Mouse (Mus musculus) forebrain, embryonic 11.5 days (tissue): ENCODE data around the gene Smco2. TPM values are rescaled to one million over a fixed set of nuclear protein-coding genes. Genes with fewer than 3 reads are reported as not detected.

Source experiments
- ATAC-seq: fragments of 200-750 bp; cut with Nextera tagmentation; replicated peaks from 2 replicates; pipeline ENCODE4 v1.8.0; 2017; ENCODE audit warnings: moderate TSS enrichment; ENCODE audit not compliant: low FRiP score
- DNase-seq: peaks from one replicate; pipeline ENCODE4 v3.0.0-alpha.2; 2017; ENCODE audit warnings: low spot score
- H3K27ac ChIP-seq: fragments of 300-500 bp; sonication (generic); 2 replicates; pipeline ENCODE4 v1.5.1; 2014; ENCODE audit warnings: low read depth, low read length
- H3K27me3 ChIP-seq: fragments of 300-500 bp; sonication (generic); 2 replicates; pipeline ENCODE4 v1.6.1; 2014; ENCODE audit warnings: mild to moderate bottlenecking, low read length, mixed read lengths; ENCODE audit not compliant: control insufficient read depth, insufficient read depth
- H3K36me3 ChIP-seq: fragments of 300-500 bp; sonication (generic); 2 replicates; pipeline ENCODE4 v1.6.1; 2014; ENCODE audit warnings: mild to moderate bottlenecking, low read length, moderate library complexity, mixed read lengths; ENCODE audit not compliant: control insufficient read depth, insufficient read depth
- H3K4me1 ChIP-seq: fragments of 300-500 bp; sonication (generic); replicated peaks from 2 replicates; pipeline ENCODE4 v1.6.1; 2014; ENCODE audit warnings: low read length, mixed read lengths; ENCODE audit not compliant: control insufficient read depth, insufficient read depth
- H3K4me2 ChIP-seq: fragments of 300-500 bp; sonication (generic); 2 replicates; pipeline ENCODE4 v1.6.1; 2014; ENCODE audit warnings: low read depth, mild to moderate bottlenecking, low read length, moderate library complexity, mixed read lengths; ENCODE audit not compliant: severe bottlenecking
- H3K4me3 ChIP-seq: fragments of 300-500 bp; sonication (generic); 2 replicates; pipeline ENCODE4 v1.5.1; 2014; ENCODE audit warnings: low read depth, low read length
- H3K9ac ChIP-seq: fragments of 300-500 bp; sonication (generic); 2 replicates; pipeline ENCODE4 v1.6.1; 2014; ENCODE audit warnings: low read length
- H3K9me3 ChIP-seq: fragments of 300-500 bp; sonication (generic); 2 replicates; pipeline ENCODE4 v1.6.1; 2016; ENCODE audit warnings: low read length, mixed read lengths; ENCODE audit not compliant: control insufficient read depth
- WGBS: fragments of 180-500 bp; shearing (Covaris S2); extraction: QIAGEN DNeasy Blood & Tissue Kit; methylation state at CpG from one replicate; pipeline ENCODE4 v1.1.7; 2014; 5-methylcytosine and 5-hydroxymethylcytosine counted together
- polyA plus RNA-seq: library from polyadenylated mRNA; unstranded; fragments of >200 nt; fragmentation: Nextera tagmentation; extraction: Ambion mirVana; gene quantifications from 2 replicates; pipeline ENCODE4 v1.2.1, GENCODE M21; 2014

Gene Smco2
- polyA plus RNA-seq, 1 experiment from 2014 or later: not detected

DNA sequence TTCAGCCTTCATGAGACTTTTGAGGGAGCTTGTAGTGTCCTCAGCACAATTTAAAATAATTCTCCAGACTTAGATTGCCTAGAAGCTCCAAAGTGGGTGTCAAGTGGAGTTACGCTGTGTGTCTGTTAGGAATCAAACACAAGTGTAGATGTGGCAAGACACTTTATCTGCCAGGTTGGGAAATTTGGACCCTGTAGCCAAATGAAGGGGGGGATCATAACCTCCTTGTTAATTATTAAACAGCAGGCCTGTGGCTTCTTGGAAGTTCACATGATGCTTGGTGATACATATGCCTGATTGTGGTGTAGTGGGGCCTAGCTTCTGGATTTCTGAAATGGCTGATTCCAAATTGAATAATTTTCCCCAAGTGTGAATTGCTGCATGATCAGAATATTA lies 57.9 kb downstream of the Smco2 start:
- H3K4me2 ChIP-seq: no peak overlapping the region
- no peaks in the 10 kb centered on the region for H3K36me3 ChIP-seq
- H3K27me3 ChIP-seq: no peaks in the 10 kb centered on the region
- WGBS: 95% methylated on average over 1 of the region's 1 CpGs
- H3K4me1 ChIP-seq: no peaks in the 10 kb centered on the region
- DNase-seq (no peak), ATAC-seq (no peak)
- no peaks in the 10 kb centered on the region for H3K9me3 ChIP-seq
- no peak overlapping the region for H3K27ac ChIP-seq
- no peak overlapping the region for H3K4me3 ChIP-seq
- H3K9ac ChIP-seq: no peak overlapping the region

GRCm38 (mm10) chr6:146908801-146909200 lies 58.9 kb downstream of the Smco2 start:
- DNase-seq (no peak), ATAC-seq (no peak)
- no peak overlapping the region for H3K9ac ChIP-seq
- H3K36me3 ChIP-seq: no peaks in the 10 kb centered on the region
- H3K9me3 ChIP-seq: no peaks in the 10 kb centered on the region
- 75% methylated on average over 2 of the region's 2 CpGs for WGBS
- no peaks in the 10 kb centered on the region for H3K4me1 ChIP-seq
- H3K27ac ChIP-seq: no peak overlapping the region
- no peaks in the 10 kb centered on the region for H3K27me3 ChIP-seq
- H3K4me3 ChIP-seq: no peak overlapping the region
- H3K4me2 ChIP-seq: no peak overlapping the region

DNA sequence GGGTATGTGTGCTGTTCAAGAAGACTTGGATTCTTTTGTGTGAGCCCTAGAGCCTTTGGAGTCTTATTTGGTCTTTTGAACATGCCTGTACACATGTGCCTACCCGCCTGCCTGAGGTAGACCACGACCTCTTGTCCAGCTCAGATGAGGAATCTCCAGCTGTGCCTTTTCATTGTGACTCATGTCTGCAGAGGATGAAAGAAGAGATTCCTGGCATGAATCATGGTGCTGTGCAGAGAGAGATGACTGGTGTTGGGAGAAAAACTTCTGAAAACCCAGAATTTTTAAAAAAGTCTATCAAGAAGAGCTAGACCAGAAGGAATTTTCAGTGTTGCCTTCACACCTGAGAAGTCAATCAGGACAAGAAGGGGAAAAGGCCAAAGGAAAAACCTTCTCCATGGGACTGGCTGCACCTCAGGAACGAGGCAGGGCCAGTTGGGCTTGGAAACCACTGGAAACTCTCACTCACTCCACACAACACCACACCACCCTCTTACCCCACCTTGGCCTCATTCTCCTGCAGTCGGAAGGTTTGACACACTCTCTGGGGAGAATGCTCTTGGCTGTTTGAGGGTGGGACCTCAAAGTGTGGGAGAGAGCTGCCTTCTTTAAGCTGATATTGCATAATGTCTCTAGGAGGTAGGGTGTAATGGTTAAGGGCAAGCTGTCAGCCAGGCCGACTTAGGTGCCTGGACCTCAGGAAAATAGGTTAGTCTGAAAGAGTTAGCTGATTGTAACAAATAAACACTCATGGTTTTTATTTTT lies 60.0 kb downstream of the Smco2 start:
- no peak overlapping the region for H3K27ac ChIP-seq
- no peak overlapping the region for H3K4me2 ChIP-seq
- no peaks in the 10 kb centered on the region for H3K36me3 ChIP-seq
- H3K27me3 ChIP-seq: no peaks in the 10 kb centered on the region
- no peaks in the 10 kb centered on the region for H3K4me1 ChIP-seq
- no peak overlapping the region for H3K4me3 ChIP-seq
- no peaks in the 10 kb centered on the region for H3K9me3 ChIP-seq
- WGBS: 80% methylated on average over 5 of the region's 5 CpGs
- H3K9ac ChIP-seq: no peak overlapping the region
- DNase-seq: no peak
- no peak for ATAC-seq

DNA sequence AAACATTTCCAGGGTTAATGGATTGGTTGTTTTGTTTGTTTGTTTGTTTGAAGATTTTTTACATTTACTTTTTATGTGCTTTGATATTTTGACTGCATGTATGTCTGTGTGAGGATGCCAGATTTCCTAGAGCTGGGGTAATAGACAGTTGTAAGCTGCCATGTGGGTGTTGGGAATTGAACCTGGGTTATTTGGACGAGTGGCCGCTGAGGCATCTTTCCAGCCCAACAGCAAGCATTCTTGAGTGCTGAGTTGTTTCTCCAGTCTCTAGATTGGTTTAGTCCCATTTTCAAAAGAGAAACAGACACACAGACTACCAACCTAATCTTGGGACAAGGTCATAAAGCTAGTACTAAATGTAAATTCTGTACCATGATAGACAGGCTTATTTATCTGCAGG lies 60.9 kb downstream of the Smco2 start:
- no peak overlapping the region for H3K4me2 ChIP-seq
- DNase-seq (no peak), ATAC-seq (no peak)
- WGBS: 91% methylated on average over 2 of the region's 2 CpGs
- no peaks in the 10 kb centered on the region for H3K36me3 ChIP-seq
- H3K9me3 ChIP-seq: no peaks in the 10 kb centered on the region
- H3K27me3 ChIP-seq: no peaks in the 10 kb centered on the region
- no peak overlapping the region for H3K4me3 ChIP-seq
- H3K27ac ChIP-seq: no peak overlapping the region
- no peak overlapping the region for H3K9ac ChIP-seq
- no peaks in the 10 kb centered on the region for H3K4me1 ChIP-seq

DNA sequence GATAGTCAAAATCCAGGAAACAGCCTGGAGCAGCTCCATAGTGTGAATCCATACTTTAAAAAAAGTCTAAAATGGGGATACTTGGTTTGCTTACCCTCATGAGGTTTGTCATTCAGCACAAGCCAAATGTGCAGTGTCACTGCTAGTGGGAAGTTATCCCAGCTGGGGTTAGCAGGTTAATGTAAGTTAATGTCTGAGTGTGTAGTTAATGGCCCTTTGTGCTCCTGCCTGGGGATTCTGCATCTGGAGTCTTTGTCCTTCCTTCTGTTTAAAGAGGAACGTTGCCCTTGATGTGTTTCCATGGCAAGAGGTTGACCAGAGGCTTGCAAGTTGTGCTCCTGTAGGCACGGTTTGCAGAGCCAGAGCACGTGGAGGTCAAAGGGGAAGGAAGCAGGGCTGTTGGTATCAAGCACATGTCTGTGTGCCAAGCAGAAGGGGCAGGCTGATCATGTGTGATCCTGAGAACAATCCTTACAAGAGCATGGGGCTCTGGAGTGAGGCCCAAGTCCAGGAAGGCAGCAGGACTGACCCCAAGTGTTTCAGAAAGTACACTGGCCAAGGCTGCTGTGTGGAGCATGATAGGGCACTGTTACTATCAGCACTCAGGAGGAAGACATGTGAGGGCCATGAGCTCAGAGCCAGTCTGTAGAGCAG lies 63.1 kb downstream of the Smco2 start:
- ATAC-seq: no peak
- no peak for DNase-seq
- H3K4me2 ChIP-seq: no peak overlapping the region
- no peak overlapping the region for H3K9ac ChIP-seq
- no peaks in the 10 kb centered on the region for H3K4me1 ChIP-seq
- 19% methylated on average over 3 of the region's 3 CpGs for WGBS
- H3K36me3 ChIP-seq: no peaks in the 10 kb centered on the region
- H3K27ac ChIP-seq: no peak overlapping the region
- no peaks in the 10 kb centered on the region for H3K9me3 ChIP-seq
- no peaks in the 10 kb centered on the region for H3K27me3 ChIP-seq
- no peak overlapping the region for H3K4me3 ChIP-seq

- 77% methylated on average over 4 of the region's 4 CpGs for WGBS
- Histone ChIP-seq H3K4me3 (no peak overlapping the region), H3K36me3 (no peaks in the 10 kb centered on the region), H3K27me3 (no peaks in the 10 kb centered on the region), H3K4me1 (no peaks in the 10 kb centered on the region), H3K4me2 (no peak overlapping the region), H3K9me3 (no peaks in the 10 kb centered on the region), H3K9ac (no peak overlapping the region), H3K27ac (no peak overlapping the region)
- ATAC-seq (no peak), DNase-seq (no peak)
Measured at GRCm38 (mm10) chr6:146913489-146914198, 63.7 kb downstream of the Smco2 start.

- Histone ChIP-seq H3K9ac (no peak overlapping the region), H3K4me2 (no peak overlapping the region), H3K9me3 (no peaks in the 10 kb centered on the region), H3K4me3 (no peak overlapping the region), H3K27ac (no peak overlapping the region), H3K4me1 (no peaks in the 10 kb centered on the region), H3K36me3 (no peaks in the 10 kb centered on the region), H3K27me3 (no peaks in the 10 kb centered on the region)
- ATAC-seq (no peak), DNase-seq (no peak)
- whole genome bisulfite sequencing: 68% methylated on average over 1 of the region's 1 CpGs
Measured at GRCm38 (mm10) chr6:146915808-146916207, 65.9 kb downstream of the Smco2 start.

DNA sequence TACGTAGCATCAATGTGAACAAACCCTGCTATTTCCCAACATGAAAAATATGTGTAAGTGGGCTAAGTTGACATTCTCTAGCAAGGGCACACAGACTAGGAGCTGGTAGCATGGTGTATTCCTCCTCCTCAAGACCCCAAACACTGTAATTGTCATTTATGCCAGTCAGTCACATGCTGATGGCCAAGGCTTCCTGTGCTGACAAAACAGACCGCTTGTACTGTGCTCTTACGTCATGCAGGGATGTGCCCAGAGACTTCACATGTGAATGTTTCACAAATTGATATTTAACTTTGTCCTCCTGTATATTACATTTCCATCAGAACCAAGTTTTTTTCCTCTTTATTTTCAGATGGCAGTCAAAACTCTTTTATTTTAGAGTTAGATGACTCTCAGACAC lies 67.5 kb downstream of the Smco2 start:
- Histone ChIP-seq H3K27ac (no peak overlapping the region), H3K9ac (no peak overlapping the region), H3K9me3 (no peaks in the 10 kb centered on the region), H3K4me2 (no peak overlapping the region), H3K27me3 (no peaks in the 10 kb centered on the region), H3K4me3 (no peak overlapping the region), H3K4me1 (no peaks in the 10 kb centered on the region), H3K36me3 (no peaks in the 10 kb centered on the region)
- WGBS: 86% methylated on average over 3 of the region's 3 CpGs
- DNase-seq: no peak
- no peak for ATAC-seq
